Mouse (Mus musculus) MEL (cell line): ENCODE results near the gene Fam19a1. TPM values are rescaled to one million over a fixed set of nuclear protein-coding genes. Genes with fewer than 3 reads are reported as not detected.

ENCODE experiments used
- DNase-seq: peaks from one replicate; pipeline ENCODE4 v3.0.0; 2011; ENCODE audit warnings: low read depth, low spot score
- H3K27ac ChIP-seq: 2 replicates; pipeline ENCODE4 v1.5.1; 2012; ENCODE audit warnings: low read depth, mild to moderate bottlenecking, control low read depth, low read length, moderate library complexity; ENCODE audit not compliant: control insufficient read depth
- H3K27me3 ChIP-seq, 2 experiments: fragments of 150-350 bp in 1 of 2; sonication (generic) in 1 of 2; 2 replicates each; pipeline ENCODE4 v1.6.1; 2012; ENCODE audit warnings: low read length in 2 of 2, mild to moderate bottlenecking in 2 of 2, improper control_type of control experiment in 1 of 2, moderate library complexity in 1 of 2; ENCODE audit not compliant: insufficient read depth in 2 of 2, control insufficient read depth in 1 of 2
- H3K36me3 ChIP-seq, 2 experiments: 2 replicates each; pipeline ENCODE4 v1.6.1; 2012 to 2014; ENCODE audit warnings: low read length in 2 of 2, improper control_type of control experiment in 1 of 2, inconsistent platforms in 1 of 2, mild to moderate bottlenecking in 1 of 2; ENCODE audit not compliant: insufficient read depth in 2 of 2, control insufficient read depth in 1 of 2
- H3K4me1 ChIP-seq, 2 experiments: fragments of 150-350 bp in 1 of 2; sonication (generic) in 1 of 2; 2 replicates each; pipeline ENCODE4 v1.6.1; 2012; ENCODE audit warnings: low read length in 2 of 2, improper control_type of control experiment in 1 of 2, mild to moderate bottlenecking in 1 of 2; ENCODE audit not compliant: insufficient read depth in 2 of 2, control insufficient read depth in 1 of 2
- H3K4me3 ChIP-seq, 2 experiments: fragments of 150-350 bp in 1 of 2; sonication (generic) in 1 of 2; 2 replicates each; pipeline ENCODE4 v1.5.1; 2012; ENCODE audit warnings: low read depth in 2 of 2, low read length in 2 of 2, mild to moderate bottlenecking in 2 of 2, moderate library complexity in 2 of 2, control low read depth in 1 of 2, improper control_type of control experiment in 1 of 2; ENCODE audit not compliant: control insufficient read depth in 1 of 2, insufficient read depth in 1 of 2
- H3K79me2 ChIP-seq: 2 replicates; pipeline ENCODE4 v1.6.1; 2012; ENCODE audit warnings: mild to moderate bottlenecking, low read length, moderate library complexity; ENCODE audit not compliant: control insufficient read depth, poor library complexity, insufficient read depth
- H3K9ac ChIP-seq: 2 replicates; pipeline ENCODE4 v1.6.1; 2012; ENCODE audit warnings: low read depth, mild to moderate bottlenecking, control low read depth, low read length, moderate library complexity; ENCODE audit not compliant: control insufficient read depth, poor library complexity, severe bottlenecking
- H3K9me3 ChIP-seq: fragments of 150-350 bp; sonication (generic); replicated peaks from 2 replicates; pipeline ENCODE4 v1.6.1; 2012; ENCODE audit warnings: mild to moderate bottlenecking, low read length, improper control_type of control experiment, moderate library complexity; ENCODE audit not compliant: insufficient read depth
- BHLHE40 ChIP-seq: IDR thresholded peaks from 2 replicates; pipeline ENCODE4 v1.6.1; 2012; ENCODE audit warnings: low read depth, mild to moderate bottlenecking, inconsistent platforms, low read length, improper control_type of control experiment, borderline replicate concordance
- CHD1 ChIP-seq: IDR thresholded peaks from 2 replicates; pipeline ENCODE4 v1.6.1; 2012; ENCODE audit warnings: low read depth, mild to moderate bottlenecking, inconsistent platforms, low read length, improper control_type of control experiment
- CHD2 ChIP-seq: IDR thresholded peaks from 2 replicates; pipeline ENCODE4 v1.6.1; 2011; ENCODE audit warnings: low read length, improper control_type of control experiment
- E2F4 ChIP-seq: IDR thresholded peaks from 2 replicates; pipeline ENCODE4 v1.6.1; 2011; ENCODE audit warnings: low read depth, low read length, improper control_type of control experiment, borderline replicate concordance
- EP300 ChIP-seq, 2 experiments: IDR thresholded peaks; 2 replicates each; pipeline ENCODE4 v1.6.1; 2011; ENCODE audit warnings: improper control_type of control experiment in 2 of 2, low read length in 2 of 2, low read depth in 1 of 2, mild to moderate bottlenecking in 1 of 2
- ETS1 ChIP-seq: IDR thresholded peaks from 2 replicates; pipeline ENCODE4 v1.6.1; 2012; ENCODE audit warnings: low read depth, mild to moderate bottlenecking, inconsistent platforms, low read length, improper control_type of control experiment, moderate library complexity
- GABPA ChIP-seq: IDR thresholded peaks from 2 replicates; pipeline ENCODE4 v1.6.1; 2012; ENCODE audit warnings: low read depth, mild to moderate bottlenecking, inconsistent platforms, low read length, improper control_type of control experiment, moderate library complexity
- GATA1 ChIP-seq: IDR thresholded peaks from 2 replicates; pipeline ENCODE4 v1.6.1; 2011; ENCODE audit warnings: low read depth, low read length, improper control_type of control experiment
- HCFC1 ChIP-seq: IDR thresholded peaks from 2 replicates; pipeline ENCODE4 v1.6.1; 2012; ENCODE audit warnings: low read depth, mild to moderate bottlenecking, inconsistent platforms, low read length, improper control_type of control experiment, moderate library complexity
- MAFK ChIP-seq: IDR thresholded peaks from 2 replicates; pipeline ENCODE4 v1.6.1; 2011; ENCODE audit warnings: low read depth, mild to moderate bottlenecking, low read length, improper control_type of control experiment, borderline replicate concordance
- MAX ChIP-seq: IDR thresholded peaks from 2 replicates; pipeline ENCODE4 v1.6.1; 2011; ENCODE audit warnings: low read length, improper control_type of control experiment
- MYB ChIP-seq: IDR thresholded peaks from 2 replicates; pipeline ENCODE4 v1.6.1; 2011; ENCODE audit warnings: mild to moderate bottlenecking, low read depth, low read length, improper control_type of control experiment
- NRF1 ChIP-seq: IDR thresholded peaks from 2 replicates; pipeline ENCODE4 v1.6.1; 2014; ENCODE audit warnings: low read depth, mild to moderate bottlenecking, inconsistent platforms, low read length, improper control_type of control experiment, moderate library complexity; ENCODE audit not compliant: poor library complexity, insufficient read depth, severe bottlenecking
- RCOR1 ChIP-seq: IDR thresholded peaks from 2 replicates; pipeline ENCODE4 v1.6.1; 2012; ENCODE audit warnings: low read depth, mild to moderate bottlenecking, inconsistent platforms, low read length, improper control_type of control experiment
- SIN3A ChIP-seq: IDR thresholded peaks from 2 replicates; pipeline ENCODE4 v1.6.1; 2012; ENCODE audit warnings: low read length, improper control_type of control experiment, inconsistent platforms
- SMC3 ChIP-seq: IDR thresholded peaks from 2 replicates; pipeline ENCODE4 v1.6.1; 2011; ENCODE audit warnings: low read depth, low read length, improper control_type of control experiment
- TAL1 ChIP-seq: IDR thresholded peaks from 2 replicates; pipeline ENCODE4 v1.6.1; 2012; ENCODE audit warnings: mild to moderate bottlenecking, inconsistent platforms, low read length, moderate library complexity, mixed read lengths
- TBP ChIP-seq: IDR thresholded peaks from 2 replicates; pipeline ENCODE4 v1.8.0; 2011; ENCODE audit warnings: low read depth, low read length, improper control_type of control experiment
- UBTF ChIP-seq: IDR thresholded peaks from 2 replicates; pipeline ENCODE4 v1.6.1; 2012; ENCODE audit warnings: low read depth, mild to moderate bottlenecking, inconsistent platforms, low read length, improper control_type of control experiment, moderate library complexity, borderline replicate concordance; ENCODE audit not compliant: insufficient read depth
- ZKSCAN1 ChIP-seq: IDR thresholded peaks from 2 replicates; pipeline ENCODE4 v1.6.1; 2012; ENCODE audit warnings: low read depth, mild to moderate bottlenecking, inconsistent platforms, low read length, improper control_type of control experiment, moderate library complexity
- ZMIZ1 ChIP-seq: IDR thresholded peaks from 2 replicates; pipeline ENCODE4 v1.6.1; 2012; ENCODE audit warnings: low read depth, mild to moderate bottlenecking, inconsistent platforms, low read length, improper control_type of control experiment, moderate library complexity
- polyA plus RNA-seq, 2 experiments: library from polyadenylated mRNA; stranded (reverse) in 1 of 2; unstranded in 1 of 2; fragments of >175 nt in 1 of 2; fragments of >200 nt in 1 of 2; gene quantifications; 2 replicates each; pipeline versions ENCODE4 v1.2.1 to v1.2.4; 2012; ENCODE audit warnings: low replicate concordance in 2 of 2, low read depth in 1 of 2; ENCODE audit not compliant: insufficient read length in 2 of 2, insufficient read depth in 1 of 2, missing spikeins in 1 of 2
- total RNA-seq: library from RNA; depleted of rRNA; stranded (reverse); fragments of 300-350 nt; gene quantifications from 2 replicates; pipeline ENCODE4 v1.2.3, GENCODE M21; 2012

The Fam19a1 gene
- total and polyA plus RNA-seq, 3 experiments: not detected

DNA sequence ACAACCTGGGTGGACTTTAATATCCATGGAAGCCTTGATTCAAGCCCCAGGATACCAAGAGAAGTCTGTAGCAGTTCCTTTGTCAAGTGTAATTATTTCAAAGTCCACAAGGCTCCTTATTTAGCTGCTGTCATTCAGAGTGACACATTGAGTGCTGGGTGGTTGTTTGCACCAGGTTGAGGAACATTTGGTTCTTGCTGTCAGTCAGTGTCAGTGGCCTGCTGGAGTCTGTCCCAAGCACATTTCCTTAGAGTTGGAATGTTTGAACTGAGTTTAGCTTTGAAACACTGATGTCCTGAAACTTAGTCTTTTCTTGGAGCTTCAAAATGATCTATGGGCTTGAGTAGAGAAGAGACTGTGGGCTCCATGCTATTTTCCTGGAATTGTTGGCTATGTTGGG is 121.9 kb downstream of the Fam19a1 start:
- H3K27me3 ChIP-seq: no peaks in the 10 kb centered on the region
- H3K36me3 ChIP-seq: no peaks in the 10 kb centered on the region
- no peak overlapping the region for H3K9ac ChIP-seq
- H3K27ac ChIP-seq: no peak overlapping the region
- no peaks in the 10 kb centered on the region for H3K9me3 ChIP-seq
- H3K79me2 ChIP-seq: no peaks in the 10 kb centered on the region
- DNase-seq: no peak
- TF ChIP-seq MAX (no peak), MYB (no peak)
- no peaks in the 10 kb centered on the region for H3K4me1 ChIP-seq
- no peak overlapping the region for H3K4me3 ChIP-seq

DNA sequence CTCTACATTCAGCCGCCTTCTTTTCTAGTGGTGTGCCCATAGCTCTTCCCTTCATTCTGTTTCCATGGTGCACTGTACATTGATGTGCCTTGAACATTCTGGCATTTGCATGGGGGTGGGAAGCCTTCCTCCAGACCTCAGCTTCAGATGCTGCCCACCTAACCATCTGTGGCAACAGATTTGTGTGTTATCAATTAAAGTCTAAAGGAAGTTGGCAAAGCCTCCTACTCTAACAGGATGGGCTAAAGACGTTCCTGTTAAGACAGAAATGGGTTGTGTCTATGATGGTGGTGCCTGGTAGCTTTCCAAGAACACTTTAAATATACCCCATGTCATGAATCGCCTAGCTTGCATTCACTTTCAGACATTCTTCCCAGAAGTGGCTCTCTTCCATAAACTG is 131.4 kb downstream of the Fam19a1 start:
- no peak overlapping the region for H3K4me3 ChIP-seq
- H3K4me1 ChIP-seq: no peaks in the 10 kb centered on the region
- no peaks in the 10 kb centered on the region for H3K27me3 ChIP-seq
- H3K9ac ChIP-seq: no peak overlapping the region
- H3K9me3 ChIP-seq: no peaks in the 10 kb centered on the region
- TF ChIP-seq GABPA: no peak
- TF ChIP-seq SIN3A: no peak
- TF ChIP-seq MAX: no peak
- no peak for TF ChIP-seq MYB
- TF ChIP-seq NRF1: no peak
- TF ChIP-seq MAFK: no peak
- no peak for TF ChIP-seq CHD1
- TF ChIP-seq EP300 (IDR thresholded peaks at IDR 0.05; ENCODE audit: low read depth in 1 of 2, low read length in 2 of 2): no peak
- TF ChIP-seq BHLHE40: no peak
- TF ChIP-seq ETS1: no peak
- no peak for TF ChIP-seq SMC3
- TF ChIP-seq TBP: no peak
- no peak for TF ChIP-seq CHD2
- no peak for TF ChIP-seq E2F4
- TF ChIP-seq RCOR1: no peak
- no peak for TF ChIP-seq ZKSCAN1
- TF ChIP-seq ZMIZ1: no peak
- no peak for TF ChIP-seq TAL1
- DNase-seq: no peak
- H3K27ac ChIP-seq: no peak overlapping the region
- H3K36me3 ChIP-seq: no peaks in the 10 kb centered on the region
- no peaks in the 10 kb centered on the region for H3K79me2 ChIP-seq

DNA sequence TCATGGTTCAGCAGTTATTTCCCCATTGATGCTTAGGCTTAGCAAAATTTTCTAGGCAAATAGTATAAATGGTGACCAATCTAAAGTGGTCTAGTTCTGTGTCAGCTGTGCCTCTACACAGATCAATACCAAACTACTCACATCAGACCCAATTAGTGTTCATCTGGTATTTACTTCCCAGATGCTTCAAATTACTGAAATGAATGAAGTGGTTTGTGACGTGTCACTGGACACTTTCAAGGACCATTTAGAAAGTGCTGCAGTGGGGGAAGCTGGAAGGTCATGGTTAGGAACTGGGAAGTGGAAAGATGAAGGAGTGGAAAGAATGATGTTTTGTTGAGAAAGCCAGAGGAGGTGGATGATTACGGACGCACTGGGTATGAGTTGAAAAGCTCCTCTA is 139.0 kb downstream of the Fam19a1 start:
- no peak for DNase-seq
- no peaks in the 10 kb centered on the region for H3K27me3 ChIP-seq
- H3K9ac ChIP-seq: no peak overlapping the region
- H3K9me3 ChIP-seq: no peaks in the 10 kb centered on the region
- H3K4me3 ChIP-seq: no peak overlapping the region
- H3K79me2 ChIP-seq: no peaks in the 10 kb centered on the region
- H3K36me3 ChIP-seq: no peaks in the 10 kb centered on the region
- no peak for TF ChIP-seq MYB
- no peak for TF ChIP-seq TBP
- TF ChIP-seq GATA1: no peak
- no peak for TF ChIP-seq ZMIZ1
- TF ChIP-seq HCFC1: no peak
- TF ChIP-seq SIN3A: no peak
- TF ChIP-seq UBTF: no peak
- TF ChIP-seq, all 39 proteins: peak for 0
- no peak overlapping the region for H3K27ac ChIP-seq
- H3K4me1 ChIP-seq: no peaks in the 10 kb centered on the region
